Mouse (Mus musculus): ENCODE data around the gene Oscp1. TPM values are rescaled to one million over a fixed set of nuclear protein-coding genes. Genes with fewer than 3 reads are reported as not detected.

Gene Oscp1
- total RNA-seq (2021), result 10 to 100 TPM; 49.7 to 55.3 TPM
- long read RNA-seq, experiment 1, full-length matches to known transcripts, result 44 of 52 reads
- long read RNA-seq, experiment 1, partial matches to known transcripts, result 6 of 52 reads
- long read RNA-seq, experiment 1, other reads (novel, unspliced or antisense), result 2 of 52 reads
- long read RNA-seq, experiment 2, full-length matches to known transcripts, result 29 of 44 reads
- long read RNA-seq, experiment 2, partial matches to known transcripts, result 13 of 44 reads
- long read RNA-seq, experiment 2, other reads (novel, unspliced or antisense), result 2 of 44 reads

DNA sequence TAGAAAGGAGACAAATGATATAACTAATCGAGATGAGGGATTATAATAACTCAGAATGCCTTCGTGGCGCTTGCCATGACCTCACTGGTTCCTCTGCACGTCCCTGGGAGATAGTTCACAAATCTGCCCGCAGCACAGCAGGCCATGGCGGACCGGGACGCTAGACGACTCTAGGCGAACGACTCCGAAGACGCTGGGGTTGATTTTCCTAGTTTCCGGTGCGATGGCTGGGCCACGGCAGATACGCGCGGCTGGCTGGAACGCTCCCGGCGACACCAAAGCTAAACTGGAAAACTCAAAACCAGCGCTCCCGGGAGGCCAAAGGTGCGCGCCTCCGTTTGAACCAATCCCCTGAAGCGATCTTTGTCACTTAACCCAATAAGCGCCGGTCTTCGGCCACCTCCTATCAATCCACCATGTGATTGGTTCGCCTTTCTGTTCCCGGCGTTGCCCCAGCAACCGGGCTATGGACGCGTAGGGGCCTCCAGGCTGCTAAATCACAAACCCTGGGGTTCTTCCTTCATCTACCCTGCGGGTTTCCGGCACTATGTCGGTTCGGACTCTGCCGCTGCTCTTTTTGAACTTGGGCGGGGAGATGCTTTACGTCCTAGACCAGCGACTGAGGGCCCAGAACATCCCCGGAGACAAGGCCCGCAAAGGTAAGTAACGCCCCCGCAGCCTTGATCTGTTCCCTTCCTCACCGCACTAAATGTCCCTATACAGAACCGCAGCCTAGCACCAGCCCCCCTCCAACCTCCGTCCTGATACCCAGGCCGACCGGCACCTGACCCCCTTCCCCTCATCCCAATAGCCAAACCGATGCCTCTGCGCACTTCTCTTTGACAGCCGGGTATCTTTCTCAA is at the start of gene Oscp1:
Gene Oscp1, plus strand, starts transcription at position 432 of the 863 bp plus-strand sequence.
- intact Hi-C loops (cut with DNase I), result no loop called here
- DNase-seq (ENCODE audit: low spot score in 2 of 2), result peak; percentile 94 to 96

- intact Hi-C loops (cut with DNase I), result no loop called here
- DNase-seq (ENCODE audit: low spot score in 2 of 2), result no peak
These were observed 40.6 kb upstream of the Oscp1 start for GRCm38 (mm10) chr4:126017676-126018332.

DNA sequence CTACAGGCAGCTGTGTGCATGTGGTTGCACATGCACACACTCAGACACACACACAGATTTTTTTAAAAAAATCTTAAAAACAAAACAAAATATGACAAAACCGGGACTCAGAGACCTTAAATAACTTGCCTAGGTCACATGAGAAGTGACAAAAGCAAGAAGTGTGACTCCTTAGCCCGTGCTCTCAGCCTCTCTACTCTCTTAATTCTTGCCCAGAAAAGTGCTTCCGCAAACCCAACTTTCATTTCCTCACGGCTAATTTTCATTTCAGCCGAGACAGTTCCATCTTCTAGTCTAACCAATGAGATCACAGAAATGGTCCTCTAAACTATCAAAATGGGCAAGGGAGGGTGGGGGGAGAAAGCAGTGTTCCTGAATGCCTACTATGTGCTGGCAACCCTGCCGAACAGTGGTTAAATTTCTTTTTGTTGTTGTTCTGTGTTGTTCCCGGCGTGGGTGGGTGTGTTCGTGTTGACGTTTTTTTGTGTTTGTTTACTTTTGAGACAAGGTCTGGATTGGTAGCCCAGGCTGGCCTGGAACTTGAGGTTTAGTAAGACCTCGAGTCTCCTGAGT is 39.3 kb upstream of the Oscp1 start:
- intact Hi-C loops (cut with DNase I), result no loop called here
- DNase-seq (ENCODE audit: low spot score in 2 of 2), result no peak

DNA sequence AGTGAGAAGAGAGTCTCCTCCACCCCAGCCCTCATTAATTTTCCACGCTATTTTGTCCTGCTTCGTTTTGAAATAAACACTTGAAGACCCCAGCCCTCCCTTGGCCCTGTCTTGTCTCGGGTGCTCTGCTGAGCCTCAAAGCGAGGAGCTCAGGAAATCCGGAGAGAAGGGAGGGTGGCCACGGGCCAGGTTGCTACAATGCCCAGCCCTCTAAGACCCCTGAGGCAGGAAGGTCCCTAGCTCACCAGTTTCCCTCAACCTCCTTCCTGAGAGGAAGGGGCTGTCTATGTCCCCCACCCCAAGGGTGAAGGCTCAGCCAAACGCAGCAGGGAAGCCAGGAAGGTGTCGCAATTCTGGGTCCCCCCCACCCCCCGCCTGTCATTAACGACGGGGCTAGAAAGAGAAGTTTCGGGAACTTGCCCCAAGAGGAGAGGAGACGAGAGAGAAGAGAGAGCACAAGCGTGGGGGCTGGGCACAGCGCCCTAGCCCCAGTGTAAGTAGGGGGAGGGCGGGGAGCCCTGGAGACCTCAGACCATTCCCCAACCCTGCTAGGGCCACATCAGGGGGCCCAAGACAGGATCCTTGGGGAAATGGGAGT is 34.0 kb upstream of the Oscp1 start, which contains the start of gene Csf3r:
Gene Csf3r, plus strand, starts transcription at position 248 of the 598 bp plus-strand sequence.
- intact Hi-C loops (cut with DNase I), result no loop called here
- no peak for DNase-seq (ENCODE audit: low spot score in 2 of 2)

DNA sequence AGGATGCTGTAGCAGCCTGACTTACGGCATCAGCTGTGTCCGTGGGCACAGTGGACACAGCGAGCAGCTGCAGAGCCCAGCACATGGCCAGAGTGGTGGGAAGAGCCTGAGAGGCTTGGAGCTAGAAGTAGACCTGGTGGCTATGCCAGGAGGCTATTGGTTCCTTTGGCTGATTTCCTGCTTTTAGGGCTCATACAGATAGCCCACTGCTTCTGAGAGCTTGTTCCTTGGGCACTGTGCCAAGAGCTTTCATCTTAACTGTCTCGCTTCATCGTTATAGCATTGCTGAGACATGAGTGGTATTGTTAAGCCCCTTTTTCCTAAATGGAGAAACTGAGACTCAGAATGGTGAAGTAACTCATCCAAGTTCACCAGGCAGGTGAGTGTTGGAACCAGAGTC is 32.6 kb upstream of the Oscp1 start:
- intact Hi-C loops (cut with DNase I), result no loop called here

GRCm38 (mm10) chr4:126027980-126028379 is 30.4 kb upstream of the Oscp1 start:
- intact Hi-C loops (cut with DNase I), result no loop called here
- DNase-seq (ENCODE audit: low spot score in 2 of 2), result no peak

More for the DNA sequence above, 32.6 kb upstream of the Oscp1 start:
- DNase-seq (ENCODE audit: low spot score in 2 of 2), result no peak

DNA sequence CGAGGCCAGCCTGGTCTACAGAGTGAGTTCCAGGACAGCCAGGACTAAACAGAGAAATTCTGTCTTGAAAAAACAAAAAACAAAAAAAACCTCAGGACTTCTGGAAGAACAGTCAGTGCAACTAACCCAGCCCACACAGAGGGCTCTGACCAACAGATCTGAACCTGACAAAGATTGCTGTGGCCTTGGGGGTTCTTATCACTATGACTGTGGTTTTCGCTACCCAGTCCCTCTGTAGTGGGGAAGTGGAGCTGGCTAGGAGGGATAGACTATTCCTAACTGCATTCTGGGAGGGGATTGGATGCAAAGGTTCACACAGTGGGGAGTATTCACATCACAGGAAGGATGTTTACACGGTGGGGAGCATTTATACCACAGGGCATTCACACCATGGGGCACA is 29.3 kb upstream of the Oscp1 start:
- intact Hi-C loops (cut with DNase I), result no loop called here

GRCm38 (mm10) chr4:126030705-126031104 is 27.7 kb upstream of the Oscp1 start:
- intact Hi-C loops (cut with DNase I), result no loop called here
- no peak for DNase-seq (ENCODE audit: low spot score in 2 of 2)

More for the DNA sequence above, 29.3 kb upstream of the Oscp1 start:
- no peak for DNase-seq (ENCODE audit: low spot score in 2 of 2)

DNA sequence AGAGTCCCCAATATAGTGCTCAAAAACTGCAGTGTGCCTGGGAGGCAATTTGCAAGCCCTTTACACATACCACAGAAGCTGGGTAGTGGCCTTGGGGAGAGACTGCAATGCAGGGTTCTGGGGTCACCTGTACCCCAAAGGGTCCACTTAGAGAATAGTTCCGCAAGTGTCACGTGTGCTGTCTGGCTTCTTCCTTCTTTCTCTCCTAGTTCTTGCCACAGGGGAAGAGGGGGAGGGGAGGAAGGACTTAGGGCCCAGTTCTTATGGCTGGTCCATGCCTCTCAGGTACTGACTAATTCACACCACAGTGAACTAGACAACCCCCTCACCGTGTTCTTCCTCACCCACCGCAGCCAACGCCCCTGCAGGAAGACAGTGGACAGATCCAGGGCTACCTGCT is 23.0 kb upstream of the Oscp1 start:
- DNase-seq (ENCODE audit: low spot score in 2 of 2), result no peak
- intact Hi-C loops (cut with DNase I), result no loop called here

GRCm38 (mm10) chr4:126046851-126047585 is 11.3 kb upstream of the Oscp1 start, which contains the start of gene Mrps15:
TSS of gene Mrps15 (plus strand) at chr4:126046925.
- peak; percentile 81 to 86 for DNase-seq (ENCODE audit: low spot score in 2 of 2)
- intact Hi-C loops (cut with DNase I), result no loop called here

GRCm38 (mm10) chr4:126051617-126052016 is 6.7 kb upstream of the Oscp1 start:
- DNase-seq (ENCODE audit: low spot score in 2 of 2), result peak; percentile 70 to 74
- intact Hi-C loops (cut with DNase I), result no loop called here

GRCm38 (mm10) chr4:126057207-126058133 is 895 bp upstream of the Oscp1 start:
- DNase-seq (ENCODE audit: low spot score in 2 of 2), result no peak
- intact Hi-C loops (cut with DNase I), result no loop called here

DNA sequence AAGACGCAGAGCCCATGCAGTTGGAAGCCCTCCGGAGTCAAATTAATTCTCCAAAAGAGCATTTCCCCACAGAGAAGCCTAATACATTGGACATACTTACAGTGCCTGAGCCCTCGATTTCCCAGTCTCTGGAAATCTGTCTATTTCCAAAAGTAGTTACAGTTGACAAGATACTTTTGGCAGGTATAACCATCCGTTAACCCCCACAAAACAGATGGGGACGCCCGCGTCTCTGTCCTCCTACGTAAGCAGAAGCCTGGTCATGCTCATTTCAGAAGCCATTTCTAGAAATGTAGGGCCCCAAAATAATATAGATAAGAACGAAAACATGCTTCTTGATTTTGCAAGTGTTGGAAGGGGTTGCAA is 615 bp downstream of the Oscp1 start:
- peak; percentile 62 to 69 for DNase-seq (ENCODE audit: low spot score in 2 of 2)
- intact Hi-C loops (cut with DNase I), result no loop called here

DNA sequence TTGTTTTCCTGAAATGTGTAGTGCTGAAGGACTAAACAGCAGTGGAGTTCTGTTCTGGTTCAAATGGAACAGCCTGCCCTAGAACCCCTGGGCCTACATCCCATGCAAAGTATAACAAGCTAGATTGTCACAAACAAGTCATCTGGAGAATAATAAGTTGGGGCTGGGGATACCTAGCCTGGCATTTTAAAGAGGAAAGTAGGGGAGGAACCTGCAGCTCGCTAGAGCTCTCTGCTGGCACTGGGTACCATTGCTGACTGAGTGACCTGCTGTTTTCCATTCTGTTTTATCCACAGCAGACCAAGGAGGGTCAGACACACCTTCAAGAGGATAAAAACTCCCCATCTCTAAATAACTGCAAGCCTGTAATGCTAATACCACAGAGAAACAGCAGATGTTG is 4.5 kb downstream of the Oscp1 start:
- intact Hi-C loops (cut with DNase I), result no loop called here
- DNase-seq (ENCODE audit: low spot score in 2 of 2), result peak; percentile 42 to 47

GRCm38 (mm10) chr4:126065241-126065640 is 6.9 kb downstream of the Oscp1 start:
- intact Hi-C loops (cut with DNase I), result no loop called here
- peak; percentile 34 to 54 for DNase-seq (ENCODE audit: low spot score in 2 of 2)

- DNase-seq (ENCODE audit: low spot score in 2 of 2), result peak in 1 of 2 experiments; percentile 19
- intact Hi-C loops (cut with DNase I), result no loop called here
These were observed 9.2 kb downstream of the Oscp1 start for GRCm38 (mm10) chr4:126067401-126068077.

GRCm38 (mm10) chr4:126068842-126069241 is 10.5 kb downstream of the Oscp1 start:
- intact Hi-C loops (cut with DNase I), result no loop called here
- DNase-seq (ENCODE audit: low spot score in 2 of 2), result no peak

Measured in left cerebral cortex, postnatal 14 days (tissue).